Mouse (Mus musculus) NIH3T3 (cell line): ENCODE data around the gene Dnpep.

Source experiments
- DNase-seq: peaks from one replicate; pipeline ENCODE4 v3.0.0-alpha.2; 2012; ENCODE audit warnings: low read depth

The Dnpep gene

GRCm38 (mm10) chr1:75317241-75318201 is at the start of gene Dnpep:
Gene Dnpep (minus strand): TSS chr1:75317990.
- DNase-seq, result peak; percentile 100

- DNase-seq, result no peak
Observed at GRCm38 (mm10) chr1:75365510-75366137, 47.8 kb upstream of the Dnpep start.

GRCm38 (mm10) chr1:75363868-75364267 is 46.1 kb upstream of the Dnpep start:
- DNase-seq, result no peak

GRCm38 (mm10) chr1:75361750-75362149 is 44.0 kb upstream of the Dnpep start:
- no peak for DNase-seq

- no peak for DNase-seq
Observed at GRCm38 (mm10) chr1:75361123-75361522, 43.3 kb upstream of the Dnpep start.

- no peak for DNase-seq
Observed at GRCm38 (mm10) chr1:75360112-75361031, 42.6 kb upstream of the Dnpep start, which contains the start of gene Des. Gene Des (plus strand): TSS chr1:75360329.

- DNase-seq, result peak; percentile 59
Observed at GRCm38 (mm10) chr1:75359346-75359745, 41.6 kb upstream of the Dnpep start.

- DNase-seq, result no peak
Observed at GRCm38 (mm10) chr1:75358009-75358408, 40.2 kb upstream of the Dnpep start.

GRCm38 (mm10) chr1:75357261-75357660 is 39.5 kb upstream of the Dnpep start:
- peak; percentile 73 for DNase-seq

GRCm38 (mm10) chr1:75349275-75349674 is 31.5 kb upstream of the Dnpep start:
- no peak for DNase-seq

- DNase-seq, result peak; percentile 71
Observed at GRCm38 (mm10) chr1:75347279-75347678, 29.5 kb upstream of the Dnpep start.

GRCm38 (mm10) chr1:75345036-75345935 is 27.5 kb upstream of the Dnpep start:
- DNase-seq, result no peak

GRCm38 (mm10) chr1:75344291-75345035 is 26.7 kb upstream of the Dnpep start:
- no peak for DNase-seq

GRCm38 (mm10) chr1:75342874-75343416 is 25.2 kb upstream of the Dnpep start:
- DNase-seq, result peak; percentile 91

GRCm38 (mm10) chr1:75340519-75340918 is 22.7 kb upstream of the Dnpep start:
- DNase-seq, result no peak

GRCm38 (mm10) chr1:75339337-75339736 is 21.5 kb upstream of the Dnpep start:
- no peak for DNase-seq

GRCm38 (mm10) chr1:75338091-75338694 is 20.4 kb upstream of the Dnpep start:
- DNase-seq, result peak; percentile 69

GRCm38 (mm10) chr1:75337097-75337496 is 19.3 kb upstream of the Dnpep start:
- no peak for DNase-seq

GRCm38 (mm10) chr1:75336461-75336860 is 18.7 kb upstream of the Dnpep start:
- DNase-seq, result no peak
